Mouse (Mus musculus): ENCODE data around the gene Snx9. TPM values are rescaled to one million over a fixed set of nuclear protein-coding genes. Genes with fewer than 3 reads are reported as not detected.

Snx9 gene
- total RNA-seq, 2 experiments from 2014 or later = 31.0 to 32.9 TPM

DNA sequence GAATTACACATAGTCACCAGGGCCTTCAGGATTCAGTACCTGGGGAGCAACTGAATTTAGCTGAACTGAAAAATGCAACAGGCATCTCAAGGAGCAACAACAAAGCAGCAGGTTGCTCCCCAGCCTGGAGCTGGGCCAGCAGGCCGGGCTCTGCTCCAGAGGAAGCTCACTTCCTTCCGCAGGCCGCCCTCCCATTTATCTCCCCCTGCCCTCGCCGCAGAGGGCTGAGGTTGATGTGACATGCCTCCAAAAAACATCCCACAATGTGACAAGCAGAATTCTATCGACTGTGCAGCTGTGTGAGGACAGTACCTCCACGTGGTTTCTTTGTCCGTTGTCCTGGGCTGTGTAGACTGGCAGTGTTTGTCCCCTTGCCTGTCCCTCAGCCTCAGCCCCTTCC lies 44.3 kb downstream of the Snx9 start:
- peak; percentile 77 to 84 for DNase-seq

DNA sequence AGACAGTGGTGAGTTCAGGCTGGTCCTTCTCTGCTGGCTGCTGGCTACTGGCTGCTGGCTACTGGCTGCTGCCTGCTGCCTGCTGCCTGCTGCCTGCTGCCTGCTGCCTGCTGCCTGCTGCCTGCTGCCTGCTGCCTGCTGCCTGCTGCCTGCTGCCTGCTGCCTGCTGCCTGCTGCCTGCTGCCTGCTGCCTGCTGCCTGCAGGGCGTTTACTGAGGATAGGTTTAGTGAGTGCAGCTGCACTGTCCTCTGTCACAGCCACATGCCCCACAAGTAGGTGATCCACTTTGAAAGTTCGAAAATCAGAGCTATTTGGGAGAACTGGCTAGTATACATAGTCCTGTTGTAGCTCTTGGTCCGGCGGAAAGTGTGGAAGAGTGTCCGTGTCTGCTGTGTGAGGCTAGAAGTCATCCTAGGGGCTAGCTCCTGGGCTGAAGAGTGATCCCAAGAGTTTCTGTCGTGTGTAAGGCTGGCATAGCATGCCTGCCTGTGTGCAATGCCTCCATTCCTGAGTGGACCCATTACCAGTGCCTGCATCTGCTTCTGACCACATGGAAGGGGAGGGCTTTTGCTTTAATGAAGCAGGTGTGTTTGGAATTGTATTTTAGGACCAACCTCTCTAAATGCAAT lies 45.2 kb downstream of the Snx9 start:
- DNase-seq = no peak

DNA sequence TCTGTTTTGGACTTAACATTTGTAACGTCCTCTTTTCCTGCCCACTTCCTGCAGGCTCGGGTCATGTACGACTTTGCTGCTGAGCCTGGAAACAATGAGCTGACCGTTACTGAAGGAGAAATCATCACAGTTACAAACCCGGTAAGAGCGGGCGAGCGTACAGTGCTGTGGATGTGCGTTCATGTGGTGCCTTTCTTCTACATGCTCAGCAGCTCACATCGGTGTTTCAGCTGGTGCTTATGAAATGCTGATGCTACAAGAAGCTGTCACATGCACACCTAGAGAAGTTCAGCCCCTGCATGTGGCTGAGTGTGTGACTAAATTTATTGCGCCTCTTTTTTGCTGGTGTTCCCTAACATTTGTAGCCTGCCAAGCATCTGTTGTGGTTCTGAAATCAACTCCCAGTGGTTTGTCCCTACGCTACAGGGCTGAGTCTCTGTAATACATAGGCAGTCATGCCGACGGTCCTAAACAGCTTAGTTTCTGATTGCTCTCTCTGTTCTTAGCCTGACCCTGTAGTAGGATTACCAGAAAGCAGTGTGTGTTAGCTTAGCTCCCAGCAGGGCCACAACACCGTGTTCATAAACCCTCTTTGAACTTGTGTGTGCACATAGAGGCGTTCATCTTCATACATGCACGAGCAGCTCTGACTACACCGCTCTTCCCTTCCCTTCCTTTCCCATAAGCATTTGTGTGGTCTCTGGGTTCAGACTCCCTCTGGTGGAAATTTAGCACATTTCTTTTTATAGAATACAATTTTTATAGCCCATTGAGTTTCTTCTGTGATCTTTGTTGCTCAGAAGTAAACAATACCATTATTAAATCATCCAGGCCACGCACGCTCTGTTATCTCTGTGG lies 46.0 kb downstream of the Snx9 start:
- peak; percentile 23 to 24 for DNase-seq

DNA sequence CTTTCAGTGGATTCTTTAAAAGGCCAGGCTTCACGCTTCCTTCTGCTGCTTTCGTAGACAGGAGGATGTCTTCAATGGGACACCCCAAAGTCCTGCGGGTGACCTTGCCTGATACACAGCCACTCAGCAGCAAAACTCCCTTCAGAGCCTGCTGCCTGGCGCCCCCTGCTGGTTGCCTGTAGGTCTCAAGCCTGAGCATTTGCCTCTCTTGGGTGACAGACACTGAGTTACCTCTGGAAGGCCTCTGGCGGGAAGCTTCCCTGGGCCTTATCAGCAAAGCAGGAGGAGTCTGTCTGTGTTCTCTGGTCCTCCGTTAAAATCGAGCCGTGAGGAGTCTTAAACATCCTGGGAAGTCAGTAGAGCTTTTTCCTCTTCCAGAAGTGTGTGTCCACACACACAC lies 49.3 kb downstream of the Snx9 start:
- DNase-seq = peak; percentile 76 to 93

DNA sequence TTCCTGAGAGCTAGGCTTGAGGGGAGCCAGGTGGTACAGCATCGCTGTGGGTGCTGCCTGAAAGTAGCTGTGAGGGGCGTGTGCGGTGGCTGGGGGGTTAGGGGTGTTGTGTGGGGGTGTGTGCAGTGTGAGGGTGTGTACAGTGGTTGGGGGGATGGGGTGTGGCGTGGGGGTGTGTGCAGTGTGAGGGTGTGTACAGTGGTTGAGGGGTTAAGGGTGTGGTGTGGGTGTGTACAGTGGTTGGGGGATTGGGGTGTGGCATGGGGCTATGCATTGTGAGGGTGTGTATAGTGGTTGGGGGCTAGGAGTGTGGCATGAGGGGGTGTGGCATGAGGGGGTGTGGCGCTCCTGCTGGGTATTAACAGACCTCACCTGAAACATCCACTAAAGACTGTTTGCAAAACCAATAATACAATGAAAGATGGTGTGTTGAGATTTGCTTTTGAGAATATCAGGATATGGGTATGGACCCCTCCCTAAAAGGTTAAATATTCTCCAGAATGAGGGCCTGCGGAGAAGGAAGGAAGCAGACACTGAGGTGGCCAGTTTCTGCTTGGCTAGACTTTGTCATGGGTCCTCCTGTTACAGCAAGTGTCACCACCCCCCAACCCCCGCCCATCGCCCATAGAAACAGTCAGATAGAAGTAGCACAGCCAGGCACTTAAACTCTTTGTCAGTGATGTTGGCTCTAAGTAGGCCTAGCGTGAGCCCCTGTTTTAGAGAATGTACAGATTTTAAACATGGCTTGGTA lies 51.0 kb downstream of the Snx9 start:
- no peak for DNase-seq

DNA sequence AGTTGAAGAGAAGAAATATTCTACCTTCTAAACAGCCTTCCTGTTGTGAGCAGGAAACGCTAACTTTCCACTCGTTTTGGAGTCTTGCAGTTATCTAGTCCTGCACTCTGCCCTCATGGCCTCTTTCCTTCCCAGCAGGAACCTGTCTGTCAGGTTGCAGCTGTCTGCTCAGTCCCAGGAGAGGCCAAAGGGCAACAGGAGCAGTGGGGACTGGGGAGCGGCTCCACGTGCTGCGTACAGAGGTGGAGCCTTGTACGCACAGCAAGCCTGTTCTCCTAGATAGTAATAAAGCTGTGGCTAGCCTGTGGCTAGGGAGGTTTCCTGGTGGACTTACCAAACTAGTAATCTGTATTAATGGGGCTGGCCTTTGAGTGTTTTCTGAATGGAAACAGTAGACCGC lies 52.0 kb downstream of the Snx9 start:
- peak in 1 of 2 experiments; percentile 25 for DNase-seq

DNA sequence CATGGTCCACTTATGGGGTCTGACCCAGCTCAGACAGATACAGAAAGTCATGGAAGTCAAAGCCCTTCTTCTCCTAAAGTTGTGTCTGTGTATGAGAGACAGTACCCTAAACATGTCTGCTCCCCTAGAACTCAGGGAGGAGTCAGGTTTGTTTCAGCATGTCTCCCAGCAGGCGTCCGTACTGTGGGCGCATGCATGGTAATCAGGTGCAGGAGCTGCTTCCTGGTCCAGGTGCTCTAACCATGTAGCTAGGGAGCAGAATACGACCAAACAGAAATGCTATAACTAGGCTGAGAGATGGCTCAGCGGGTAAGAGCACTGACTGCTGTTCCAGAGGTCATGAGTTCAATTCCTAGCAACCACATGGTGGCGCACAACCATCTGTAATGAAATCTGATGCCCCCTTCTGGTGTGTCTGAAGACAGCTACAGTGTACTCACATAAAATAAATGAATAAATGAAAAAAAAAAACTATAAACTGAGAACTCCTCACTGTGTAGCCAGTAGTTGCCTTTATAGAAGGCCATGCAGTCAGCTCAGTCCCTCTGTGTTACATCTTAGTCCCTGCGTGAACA lies 52.5 kb downstream of the Snx9 start:
- no peak for DNase-seq

DNA sequence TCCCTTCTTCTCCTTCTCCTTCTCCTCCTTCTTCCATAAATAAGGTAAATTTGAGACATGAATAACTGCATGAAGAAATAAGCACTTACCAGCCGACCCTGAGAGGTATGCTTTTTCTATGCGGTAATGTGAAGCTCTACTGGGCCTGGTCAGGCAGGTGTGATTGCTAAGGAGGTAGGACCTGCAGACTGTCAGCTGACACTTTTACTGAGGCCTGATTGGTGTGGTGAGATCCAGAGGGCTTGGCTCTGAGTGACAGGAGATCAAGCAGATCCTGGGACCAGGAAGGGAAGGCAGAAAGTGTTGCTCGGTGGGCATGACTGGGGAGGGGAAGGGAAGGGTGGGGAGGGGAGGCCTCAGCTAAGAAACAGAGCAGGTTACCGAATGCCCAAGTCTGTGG lies 54.9 kb downstream of the Snx9 start:
- DNase-seq = no peak

DNA sequence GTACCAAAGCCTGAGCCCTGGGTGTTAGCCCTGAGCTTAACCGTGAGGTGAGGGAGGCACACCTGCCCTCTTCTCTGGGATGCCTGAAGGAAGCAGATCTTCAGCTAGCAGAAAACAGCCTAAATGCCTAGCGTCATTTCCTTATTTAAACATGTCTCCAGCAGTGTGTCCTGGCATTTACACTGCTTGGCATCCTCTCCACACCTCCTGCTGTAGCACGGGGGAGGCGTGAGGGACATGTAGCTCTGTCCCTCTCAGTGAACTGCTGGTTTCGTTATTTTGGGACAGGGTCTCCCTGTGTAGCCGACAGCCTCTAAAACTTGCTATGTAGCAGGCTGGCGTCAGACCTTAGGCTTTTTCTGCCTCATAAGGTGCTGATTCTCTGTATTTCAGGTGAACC lies 55.5 kb downstream of the Snx9 start:
- DNase-seq = no peak

DNA sequence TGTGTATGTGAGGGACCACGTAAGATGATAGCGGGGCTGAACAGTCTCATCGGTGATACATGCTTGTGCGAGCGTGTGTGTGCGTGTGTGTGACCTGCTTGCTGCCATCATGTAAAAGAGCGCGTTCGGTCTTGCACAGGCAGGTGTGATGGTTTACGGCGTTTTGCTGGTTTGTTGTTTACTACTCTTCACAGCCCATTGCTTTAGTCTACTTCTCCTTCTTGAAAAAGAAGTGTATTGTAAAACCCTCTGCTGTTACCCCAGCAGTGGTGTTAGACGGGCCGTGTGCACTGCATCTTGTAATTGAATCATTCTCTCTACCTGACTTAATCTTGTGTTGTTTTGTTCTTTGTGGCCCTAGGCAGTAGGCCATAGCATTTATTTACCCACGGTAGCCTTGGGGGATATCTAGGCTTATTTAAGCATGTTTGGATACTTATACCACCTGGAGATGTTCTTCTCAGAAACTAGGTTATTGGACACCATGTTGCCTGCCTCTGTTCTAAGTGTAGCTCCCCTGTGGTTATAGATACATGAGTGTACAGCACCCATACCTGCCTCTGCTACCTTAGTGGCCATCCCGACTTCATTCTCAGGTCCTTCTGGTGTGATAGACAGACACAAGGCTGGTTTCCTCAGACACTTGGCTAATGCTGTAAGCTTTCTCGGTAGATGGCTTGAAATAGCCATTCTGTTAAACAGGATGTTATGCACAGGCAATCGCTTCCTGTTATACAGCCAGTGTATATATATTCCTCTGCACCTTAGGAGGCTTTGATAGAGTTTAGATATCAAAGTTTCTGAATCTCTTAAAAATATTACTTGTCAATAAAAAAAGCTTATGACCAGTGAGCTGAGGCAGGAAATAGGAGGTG lies 56.4 kb downstream of the Snx9 start:
- DNase-seq = no peak

DNA sequence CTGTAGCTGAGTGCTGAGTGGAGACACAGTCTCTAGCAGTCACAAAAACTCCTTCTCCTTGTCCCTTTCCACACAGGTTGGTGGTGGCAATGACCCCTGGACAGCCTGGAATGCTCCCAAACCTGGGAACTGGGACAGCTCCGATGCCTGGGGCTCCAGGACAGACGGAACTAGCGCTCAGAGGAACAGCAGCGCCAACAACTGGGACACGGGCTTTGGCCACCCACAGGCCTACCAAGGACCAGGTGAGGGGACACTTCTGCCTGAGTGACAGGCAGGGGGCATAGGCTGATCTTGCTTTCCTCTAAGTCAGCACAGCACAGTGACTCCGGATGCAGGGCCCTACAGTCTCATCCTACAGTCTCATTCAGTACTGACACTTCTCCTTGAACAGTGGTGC lies 58.1 kb downstream of the Snx9 start:
- no peak for DNase-seq

DNA sequence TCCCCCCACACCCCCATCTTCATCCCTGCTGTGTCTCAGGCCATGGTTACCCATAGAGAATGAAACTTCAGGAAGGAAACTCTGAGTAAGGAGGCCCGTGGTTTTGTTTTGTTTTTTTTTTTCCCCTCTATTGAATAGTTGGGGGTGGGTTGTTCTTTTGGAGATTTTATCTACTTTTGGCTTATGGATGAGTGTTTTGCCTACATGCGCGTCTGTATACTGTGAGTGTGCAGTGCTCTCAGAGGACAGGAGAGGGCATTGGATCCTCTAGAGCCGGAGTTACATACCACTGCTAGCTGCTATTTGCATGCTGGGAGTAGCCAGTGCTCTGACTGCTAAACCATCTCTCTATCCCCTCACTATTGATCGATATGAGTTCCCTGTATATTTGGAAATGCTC lies 60.3 kb downstream of the Snx9 start:
- no peak for DNase-seq

DNA sequence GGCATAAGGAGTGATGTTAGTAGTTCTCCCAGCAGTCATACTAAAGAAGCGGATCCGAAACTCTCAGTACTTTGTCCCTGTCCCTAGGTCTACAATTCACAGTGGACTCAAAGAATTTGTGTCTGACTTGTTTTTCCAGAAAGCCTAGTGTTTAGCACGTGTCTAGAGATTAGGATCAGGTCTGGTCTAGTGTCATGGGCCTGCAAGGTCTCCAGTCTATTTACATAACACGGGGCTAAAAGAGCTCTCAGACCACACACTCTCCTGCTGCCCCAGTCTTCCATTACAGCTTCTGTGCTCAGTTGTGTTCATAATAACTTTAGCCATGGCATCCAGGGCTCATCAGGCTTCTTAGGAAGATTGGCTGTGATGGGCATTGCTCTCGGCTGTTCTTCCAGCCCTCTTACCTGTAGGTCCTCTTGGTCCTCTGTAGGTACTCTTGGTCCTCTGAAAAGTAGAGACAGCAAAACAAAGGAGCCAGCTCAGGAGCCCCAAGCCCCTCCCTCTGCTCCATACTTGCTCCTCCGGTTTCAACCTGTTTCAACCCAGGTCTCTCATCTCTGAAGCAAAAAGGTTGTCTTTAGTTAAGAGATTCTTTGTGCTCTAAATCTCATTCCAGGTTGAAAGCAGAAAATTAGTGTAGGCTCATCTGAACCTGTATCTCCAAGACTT lies 62.6 kb downstream of the Snx9 start:
- no peak for DNase-seq

DNA sequence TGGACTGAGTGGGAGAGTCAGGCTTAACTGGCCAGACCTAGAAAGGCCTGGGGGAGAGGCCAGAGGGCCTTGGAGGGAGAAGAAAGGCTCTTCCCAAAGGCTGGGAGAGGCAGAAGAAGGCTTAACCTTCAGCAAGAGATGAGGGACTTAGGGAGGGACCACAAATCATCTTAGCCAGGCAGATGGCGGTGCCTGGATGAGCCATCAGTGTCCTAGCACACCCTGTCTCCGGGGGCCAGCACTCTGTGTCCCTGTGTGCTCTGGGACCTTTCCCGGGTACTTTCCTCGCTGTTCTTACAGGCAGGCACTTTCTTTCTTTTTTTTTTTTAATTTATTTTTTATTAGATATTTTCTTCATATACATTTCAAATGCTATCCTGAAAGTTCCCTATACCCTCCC lies 68.6 kb downstream of the Snx9 start:
- DNase-seq = no peak

DNA sequence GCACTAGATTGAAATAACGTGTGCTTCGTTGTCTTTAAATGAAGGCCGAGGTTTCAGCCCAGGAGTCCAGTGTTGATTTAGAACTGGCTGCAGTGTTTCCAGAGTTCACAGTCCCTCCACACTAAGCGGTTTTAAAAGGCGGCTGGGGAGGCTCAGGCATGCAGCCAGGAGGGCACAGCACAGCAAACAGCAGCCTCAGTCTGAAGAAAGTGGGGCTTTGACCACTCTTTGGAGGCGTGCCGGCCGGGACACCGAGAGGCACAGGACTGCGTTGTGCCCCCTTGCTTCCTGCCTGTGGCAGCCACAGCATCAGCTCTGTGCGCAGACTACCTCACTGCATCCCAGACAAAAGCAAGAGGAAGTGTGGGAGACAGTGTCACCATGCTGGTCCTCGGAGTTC lies 70.5 kb downstream of the Snx9 start:
- DNase-seq = no peak

DNA sequence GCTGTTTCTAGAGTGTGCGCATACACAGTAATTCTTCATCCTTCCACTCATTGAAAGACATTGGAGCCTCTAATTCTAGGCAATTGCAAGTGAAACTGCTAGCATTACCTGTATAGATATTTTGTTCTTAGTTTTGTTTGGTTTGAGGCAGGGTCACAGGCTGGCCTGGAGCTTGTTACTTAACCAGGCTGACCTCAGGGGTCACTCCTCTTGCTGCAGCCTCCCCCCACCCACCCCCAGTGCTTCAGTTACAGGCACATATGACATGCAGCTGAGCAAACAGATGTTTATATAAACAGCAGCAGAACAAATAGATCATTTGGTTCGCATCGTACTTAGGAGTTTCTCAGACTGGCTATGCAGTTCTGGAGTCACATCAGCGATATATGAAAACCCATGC lies 71.7 kb downstream of the Snx9 start:
- DNase-seq = no peak

DNA sequence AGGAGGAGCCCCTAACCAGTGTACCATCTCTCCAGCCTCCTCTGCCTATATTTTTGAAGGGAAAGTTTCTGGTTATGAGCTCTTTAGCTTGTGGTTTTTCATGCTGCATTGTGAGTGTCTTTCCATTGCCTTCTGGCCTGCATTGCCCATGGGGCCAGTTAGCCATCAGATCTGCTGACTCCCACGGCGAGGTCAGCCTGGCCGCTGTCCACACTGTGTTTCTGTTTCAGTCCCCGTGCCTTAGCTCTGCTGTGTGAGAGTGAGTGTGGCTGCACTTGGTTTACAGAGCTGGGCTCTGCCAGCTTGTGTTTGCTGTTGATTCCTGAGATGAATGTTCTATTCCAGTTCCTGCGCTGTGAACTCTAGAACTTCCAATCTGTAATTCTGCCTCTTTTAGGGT lies 73.1 kb downstream of the Snx9 start:
- DNase-seq = peak; percentile 62 to 63

DNA sequence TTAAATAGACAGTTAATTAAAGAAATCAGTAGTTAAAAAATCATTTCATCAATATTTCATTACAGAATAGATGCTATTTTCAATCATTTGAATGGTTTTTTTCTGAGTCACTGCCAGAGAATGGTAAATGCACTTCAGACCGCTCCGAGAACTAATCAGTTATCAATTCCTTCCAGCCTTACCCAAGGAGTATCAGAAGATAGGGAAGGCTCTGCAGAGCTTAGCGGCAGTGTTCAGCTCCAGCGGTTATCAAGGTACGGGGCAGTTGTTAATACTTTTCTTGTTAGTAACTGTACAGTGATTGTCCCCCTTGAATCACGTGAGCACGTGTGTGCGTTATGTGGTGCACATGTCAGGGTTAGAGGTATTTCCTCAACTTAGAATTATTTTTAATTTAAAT lies 80.8 kb downstream of the Snx9 start:
- DNase-seq = no peak

DNA sequence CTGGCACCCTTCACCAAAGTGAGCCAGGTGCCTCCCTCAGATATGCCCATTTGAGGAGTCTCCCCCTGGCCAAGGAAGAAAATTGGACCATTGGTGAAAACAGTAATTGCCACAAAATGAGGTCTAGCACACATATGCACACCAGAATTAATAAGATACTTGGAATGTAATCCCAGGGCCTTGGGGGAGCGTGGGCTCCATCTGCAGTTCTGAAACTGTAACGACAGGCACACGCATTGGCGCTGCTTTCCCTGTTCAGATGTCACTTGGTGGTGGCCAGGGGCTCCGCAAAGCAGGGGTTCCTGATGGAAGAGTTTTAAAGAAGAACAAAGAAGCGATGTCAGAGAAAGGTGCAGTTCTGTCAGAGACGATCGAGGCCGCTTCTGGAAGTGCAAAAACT lies 82.2 kb downstream of the Snx9 start:
- DNase-seq = peak in 1 of 2 experiments; percentile 27

DNA sequence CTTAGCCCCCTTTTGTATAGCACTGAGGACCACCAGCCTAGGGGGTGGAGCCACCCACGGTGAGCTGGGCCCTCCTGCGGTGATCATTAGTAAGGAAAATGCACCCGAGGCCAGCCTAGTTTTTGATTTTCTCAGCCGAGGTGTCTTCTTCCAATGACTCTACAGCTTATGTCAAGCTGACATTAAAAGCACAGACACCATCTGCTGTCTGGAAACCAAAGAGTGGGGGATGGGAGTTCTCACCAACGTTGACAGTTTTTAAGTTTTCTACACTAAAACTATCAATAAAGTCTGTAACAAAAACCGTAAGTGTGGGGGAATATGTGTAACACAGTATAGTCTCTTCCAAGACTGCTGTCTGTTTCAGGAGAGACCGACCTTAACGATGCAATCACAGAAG lies 83.1 kb downstream of the Snx9 start:
- no peak for DNase-seq

DNA sequence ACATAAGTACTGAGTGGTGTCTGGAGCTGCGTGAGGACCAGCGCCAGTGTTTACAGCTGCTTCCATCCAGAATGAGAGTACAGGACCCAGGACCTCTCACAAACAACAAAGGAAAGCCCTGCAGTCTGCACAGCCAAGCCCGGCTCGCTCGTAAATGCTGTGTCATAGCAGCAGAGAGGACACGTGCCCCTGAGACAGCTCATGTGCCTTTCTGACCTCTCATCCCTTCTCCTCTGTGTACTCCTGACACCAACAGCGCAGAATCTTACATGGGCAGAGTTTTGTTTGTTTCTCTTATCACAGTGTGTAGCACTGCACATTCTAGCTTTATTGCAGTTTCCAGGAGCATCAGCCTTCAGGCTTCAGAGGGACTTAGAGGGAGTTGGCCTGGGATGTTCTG lies 85.6 kb downstream of the Snx9 start:
- DNase-seq = no peak
